Mouse (Mus musculus) erythroblast, adult 5-6 weeks (primary cell): ENCODE measurements around the gene Cnot1. TPM values are rescaled to one million over a fixed set of nuclear protein-coding genes. Genes with fewer than 3 reads are reported as not detected.

Experiments used
- ATAC-seq: replicated peaks from 2 replicates; pipeline ENCODE4 v1.8.0; 2016; ENCODE audit warnings: moderate number of reproducible peaks, mild to moderate bottlenecking, moderate TSS enrichment, inconsistent platforms; ENCODE audit not compliant: poor library complexity, low FRiP score, severe bottlenecking
- total RNA-seq, 2 experiments: library from RNA; stranded (forward) in 1 of 2; stranded (reverse) in 1 of 2; fragments of 150-400 nt in 1 of 2; fragments of 200-764, 138-1000 nt in 1 of 2; gene quantifications; 2 replicates each; pipeline versions ENCODE4 v1.2.3 to v1.2.4; 2015 to 2017; ENCODE audit warnings: low replicate concordance in 2 of 2

The Cnot1 gene
- total RNA-seq, 2 experiments from 2014 or later = 87.2 to 99.7 TPM

GRCm38 (mm10) chr8:95760323-95760722 lies 46.9 kb downstream of the Cnot1 start:
- no peak for ATAC-seq

- no peak for ATAC-seq
These were observed 55.3 kb downstream of the Cnot1 start for GRCm38 (mm10) chr8:95751924-95752323.

- ATAC-seq = no peak
These were observed 59.2 kb downstream of the Cnot1 start for GRCm38 (mm10) chr8:95748028-95748427.

- ATAC-seq = no peak
These were observed 65.5 kb downstream of the Cnot1 start for GRCm38 (mm10) chr8:95741732-95742131.

- ATAC-seq = no peak
These were observed 68.7 kb downstream of the Cnot1 start for GRCm38 (mm10) chr8:95738596-95738995.

GRCm38 (mm10) chr8:95727625-95728024 lies 79.6 kb downstream of the Cnot1 start:
- no peak for ATAC-seq

GRCm38 (mm10) chr8:95716546-95717335 lies 90.5 kb downstream of the Cnot1 start:
- ATAC-seq = no peak

GRCm38 (mm10) chr8:95715676-95716531 lies 91.4 kb downstream of the Cnot1 start, which contains the start of gene Setd6:
Setd6 (plus strand) TSS chr8:95715881.
- ATAC-seq = peak; percentile 87

- no peak for ATAC-seq
These were observed 92.3 kb downstream of the Cnot1 start for GRCm38 (mm10) chr8:95714837-95715413.

- no peak for ATAC-seq
These were observed 92.9 kb downstream of the Cnot1 start for GRCm38 (mm10) chr8:95714367-95714766.

GRCm38 (mm10) chr8:95713100-95714010 lies 93.9 kb downstream of the Cnot1 start:
- peak; percentile 63 for ATAC-seq

- no peak for ATAC-seq
These were observed 94.9 kb downstream of the Cnot1 start for GRCm38 (mm10) chr8:95712395-95712794.

GRCm38 (mm10) chr8:95711029-95711428 lies 96.2 kb downstream of the Cnot1 start:
- ATAC-seq = no peak

GRCm38 (mm10) chr8:95709579-95709978 lies 97.7 kb downstream of the Cnot1 start:
- ATAC-seq = no peak

- ATAC-seq = no peak
These were observed 102.7 kb downstream of the Cnot1 start for GRCm38 (mm10) chr8:95704538-95704937.

GRCm38 (mm10) chr8:95703461-95704260 lies 103.6 kb downstream of the Cnot1 start:
- no peak for ATAC-seq

- ATAC-seq = peak; percentile 38; the same call in 1 of the 2 replicates
These were observed 104.5 kb downstream of the Cnot1 start for GRCm38 (mm10) chr8:95702480-95703446.
